Mouse (Mus musculus): ENCODE measurements around the gene Tnrc6b.

Tnrc6b gene

DNA sequence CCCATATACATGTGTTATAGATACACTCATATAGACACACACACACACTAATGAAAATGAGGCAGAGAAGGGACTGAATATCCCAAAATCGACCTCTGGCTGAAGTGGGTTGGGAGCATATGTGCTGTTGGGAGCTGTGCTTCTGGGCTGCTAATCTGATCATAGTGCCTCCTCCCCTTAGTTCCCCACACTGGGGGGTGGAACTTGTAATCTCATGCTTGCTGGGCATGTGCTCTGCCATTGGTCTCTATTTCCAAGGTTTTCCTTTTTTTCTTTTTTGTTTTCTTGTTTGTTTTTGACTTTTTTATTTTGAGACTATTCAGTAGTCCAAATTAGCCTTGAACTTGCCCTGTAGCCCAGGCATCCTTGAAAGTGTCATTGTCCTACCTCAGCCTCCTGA is 277.2 kb downstream of the Tnrc6b start:
- DNase-seq = no peak

DNA sequence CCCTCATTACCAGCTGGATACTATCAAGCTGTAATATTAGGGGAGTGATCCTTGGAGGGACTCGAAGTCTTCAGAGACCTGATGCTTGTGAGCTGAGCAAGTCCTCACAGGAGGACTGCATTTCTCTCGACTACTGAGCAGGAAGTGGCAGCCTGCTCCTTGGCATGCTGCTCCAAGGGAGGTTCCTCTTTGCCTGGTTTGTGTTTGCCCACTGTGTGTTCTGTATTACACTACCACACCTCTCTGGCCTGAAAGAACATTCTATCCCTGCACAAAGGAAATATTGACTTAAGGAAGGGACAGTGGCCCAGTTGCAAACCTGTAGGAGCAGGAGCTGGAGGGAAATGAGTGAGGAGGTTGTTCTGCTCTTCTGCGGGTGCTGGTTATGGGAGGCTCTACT is 278.6 kb downstream of the Tnrc6b start:
- DNase-seq = no peak

Data from kidney, postnatal 10 days (tissue).